Mouse (Mus musculus) embryo, embryonic 11.5 days (tissue): ENCODE measurements around the gene Serpinb3b.
"Not testable (repeated sequence)": the region's sequence is repeated elsewhere in the genome, so short reads cannot be mapped to it uniquely, and the experiment has no call there.

Experiments
- DNase-seq: peaks from one replicate; pipeline ENCODE4 v3.0.0-alpha.2; 2012; ENCODE audit warnings: low read depth, low spot score

Serpinb3b gene

GRCm38 (mm10) chr1:107278261-107278660, at the start of gene Serpinb3b, which contains the start of gene Serpinb3c:
Gene Serpinb3b (minus strand): TSS chr1:107278361.
Gene Serpinb3c (minus strand): TSS chr1:107278371.
- DNase-seq: not testable (repeated sequence)

DNA sequence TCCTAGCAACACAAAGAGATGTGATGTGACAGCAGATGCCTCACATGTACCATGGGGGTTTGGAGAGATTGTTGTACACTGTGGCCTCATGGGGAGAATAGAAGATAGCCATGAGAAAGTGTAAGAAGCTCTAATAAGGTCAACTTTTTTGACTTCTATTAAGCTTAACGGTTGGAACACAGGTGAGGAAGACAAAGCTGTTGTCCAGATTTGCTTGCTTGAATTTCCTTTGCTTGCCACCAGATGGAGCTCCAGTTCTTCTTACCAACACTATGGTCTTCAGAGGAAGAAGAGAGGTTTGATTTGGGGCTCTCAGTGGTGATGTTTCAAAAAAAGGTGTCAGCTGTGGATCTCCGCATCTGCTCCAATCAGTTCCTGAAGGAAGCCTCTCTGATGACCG, 35.0 kb downstream of the Serpinb3b start:
- not testable (repeated sequence) for DNase-seq

- not testable (repeated sequence) for DNase-seq
Observed at GRCm38 (mm10) chr1:107217276-107217675, 60.9 kb downstream of the Serpinb3b start.

- DNase-seq: not testable (repeated sequence)
Observed at GRCm38 (mm10) chr1:107127453-107127852, 150.7 kb downstream of the Serpinb3b start.
